Mouse (Mus musculus): ENCODE results near the gene Pdpk1. TPM values are rescaled to one million over a fixed set of nuclear protein-coding genes. Genes with fewer than 3 reads are reported as not detected.

Pdpk1 gene
- polyA plus RNA-seq, 1 experiment, result 44.7 TPM

DNA sequence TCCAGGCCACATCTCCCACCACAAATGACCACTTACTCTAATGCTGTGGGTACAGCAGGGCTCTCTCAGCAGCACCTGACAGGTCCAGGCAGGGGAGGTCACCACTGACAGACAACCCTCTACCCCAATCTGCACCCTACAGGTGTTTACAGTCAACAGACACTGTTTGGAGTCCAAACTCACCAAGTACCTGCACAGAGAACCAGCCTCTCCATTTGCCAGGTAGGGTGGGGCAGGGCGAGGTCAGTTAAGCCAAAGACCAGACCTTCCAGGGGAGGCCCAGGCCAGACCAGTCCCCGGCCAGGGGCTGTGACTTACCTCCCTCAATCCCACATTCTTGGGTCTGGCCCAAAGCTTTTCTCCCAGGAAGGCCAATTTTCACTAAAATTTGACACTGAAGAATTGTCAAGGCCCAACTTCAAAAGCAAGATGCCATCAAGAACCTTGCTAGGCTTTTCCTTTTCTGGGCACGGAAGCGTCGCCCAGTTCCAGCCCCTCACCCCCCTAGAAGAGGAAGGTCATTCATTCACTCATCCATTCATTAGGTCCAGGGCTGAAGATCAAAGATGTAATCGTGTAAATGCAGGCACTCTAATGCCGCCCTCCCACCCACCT lies 17.3 kb upstream of the Pdpk1 start:
- H3K4me1 ChIP-seq (ENCODE audit: control insufficient read depth, insufficient read depth, low read length), result peaks cover 6% of the 10 kb centered on the region
- H3K27ac ChIP-seq (ENCODE audit: insufficient read depth, low read length), result no peak overlapping the region
- H3K36me3 ChIP-seq (ENCODE audit: control insufficient read depth, insufficient read depth, low read length, poor library complexity, severe bottlenecking), result peaks cover 13% of the 10 kb centered on the region
- H3K9me3 ChIP-seq (replicated peaks; ENCODE audit: control insufficient read depth, insufficient read depth, low read length, poor library complexity, severe bottlenecking), result no peaks in the 10 kb centered on the region
- no peak for TF ChIP-seq POLR2A (IDR thresholded peaks at IDR 0.05; ENCODE audit: insufficient read depth, low read length)
- no peak for TF ChIP-seq EP300 (IDR thresholded peaks at IDR 0.05; ENCODE audit: insufficient read depth, low read depth, low read length)
- TF ChIP-seq CTCF (IDR thresholded peaks at IDR 0.05; ENCODE audit: low read depth, low read length), result no peak
- H3K9ac ChIP-seq (ENCODE audit: low read depth, poor library complexity, severe bottlenecking), result peak overlapping the region; percentile 77
- peak overlapping the region; percentile 73 for H3K4me3 ChIP-seq (ENCODE audit: low read depth, low read length)
- no peaks in the 10 kb centered on the region for H3K27me3 ChIP-seq (ENCODE audit: control insufficient read depth, insufficient read depth, low read length, poor library complexity, severe bottlenecking)

DNA sequence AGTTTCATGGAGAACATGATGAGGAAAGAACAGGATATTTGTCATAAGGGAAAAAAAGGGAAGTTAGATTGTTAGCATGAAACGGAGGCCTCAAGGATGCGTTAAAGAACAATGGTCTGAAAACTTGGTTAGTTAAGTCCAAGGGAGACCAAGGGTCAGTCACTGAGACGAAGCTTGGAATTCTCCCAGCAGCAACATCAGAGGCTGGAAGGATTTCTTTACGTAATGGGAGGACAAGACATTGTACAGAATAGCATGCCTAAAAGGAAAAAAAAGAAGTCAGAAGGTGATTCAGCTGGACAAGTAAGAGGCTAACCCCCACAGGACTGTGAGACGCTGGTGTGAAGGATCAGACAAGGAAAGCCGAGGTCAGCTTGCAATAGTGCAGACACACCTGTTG lies 16.4 kb upstream of the Pdpk1 start:
- H3K36me3 ChIP-seq (ENCODE audit: control insufficient read depth, insufficient read depth, low read length, poor library complexity, severe bottlenecking), result peaks cover 13% of the 10 kb centered on the region
- H3K9me3 ChIP-seq (replicated peaks; ENCODE audit: control insufficient read depth, insufficient read depth, low read length, poor library complexity, severe bottlenecking), result no peaks in the 10 kb centered on the region
- H3K27ac ChIP-seq (ENCODE audit: insufficient read depth, low read length), result no peak overlapping the region
- TF ChIP-seq POLR2A (IDR thresholded peaks at IDR 0.05; ENCODE audit: insufficient read depth, low read length) (no peak), CTCF (IDR thresholded peaks at IDR 0.05; ENCODE audit: low read depth, low read length) (no peak), EP300 (IDR thresholded peaks at IDR 0.05; ENCODE audit: insufficient read depth, low read depth, low read length) (no peak)
- H3K4me3 ChIP-seq (ENCODE audit: low read depth, low read length), result no peak overlapping the region
- peaks cover 6% of the 10 kb centered on the region for H3K4me1 ChIP-seq (ENCODE audit: control insufficient read depth, insufficient read depth, low read length)
- no peaks in the 10 kb centered on the region for H3K27me3 ChIP-seq (ENCODE audit: control insufficient read depth, insufficient read depth, low read length, poor library complexity, severe bottlenecking)
- no peak overlapping the region for H3K9ac ChIP-seq (ENCODE audit: low read depth, poor library complexity, severe bottlenecking)

DNA sequence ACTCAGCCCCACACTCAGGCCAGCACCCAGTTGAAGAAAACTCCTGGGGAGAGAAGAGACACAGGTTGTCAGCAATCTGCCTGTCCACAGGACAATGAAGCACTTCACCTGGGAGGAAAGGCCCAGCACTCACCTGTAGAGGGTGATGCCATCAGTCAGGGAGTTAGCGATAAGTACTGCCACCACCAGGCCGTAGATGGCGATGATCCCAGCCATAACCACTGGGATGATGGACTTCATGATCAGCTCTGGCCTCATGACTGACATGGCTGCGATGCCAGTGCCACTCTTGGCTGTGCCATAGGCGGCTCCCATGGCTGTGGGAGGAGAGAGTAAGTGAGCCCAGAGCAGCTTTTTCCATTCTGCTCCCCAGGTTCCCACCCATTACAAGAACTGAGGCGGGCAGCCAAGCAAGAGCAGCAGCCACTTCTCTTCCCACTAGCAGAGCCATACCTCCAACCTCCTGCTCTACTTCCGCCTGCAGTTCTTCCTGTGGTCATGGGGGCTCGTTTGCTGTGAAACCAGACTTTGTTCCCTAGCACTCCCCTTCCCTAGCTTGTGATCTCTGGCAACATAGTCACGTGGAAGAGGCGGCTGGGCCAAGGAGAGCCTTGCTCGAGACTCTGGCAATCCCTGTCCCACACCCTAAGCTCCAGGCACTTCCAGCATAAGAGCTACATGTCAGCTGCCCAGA lies 14.0 kb upstream of the Pdpk1 start:
- no peak for TF ChIP-seq POLR2A (IDR thresholded peaks at IDR 0.05; ENCODE audit: insufficient read depth, low read length)
- peak; percentile 1 for TF ChIP-seq CTCF (IDR thresholded peaks at IDR 0.05; ENCODE audit: low read depth, low read length)
- no peak for TF ChIP-seq EP300 (IDR thresholded peaks at IDR 0.05; ENCODE audit: insufficient read depth, low read depth, low read length)
- no peak overlapping the region for H3K4me3 ChIP-seq (ENCODE audit: low read depth, low read length)

DNA sequence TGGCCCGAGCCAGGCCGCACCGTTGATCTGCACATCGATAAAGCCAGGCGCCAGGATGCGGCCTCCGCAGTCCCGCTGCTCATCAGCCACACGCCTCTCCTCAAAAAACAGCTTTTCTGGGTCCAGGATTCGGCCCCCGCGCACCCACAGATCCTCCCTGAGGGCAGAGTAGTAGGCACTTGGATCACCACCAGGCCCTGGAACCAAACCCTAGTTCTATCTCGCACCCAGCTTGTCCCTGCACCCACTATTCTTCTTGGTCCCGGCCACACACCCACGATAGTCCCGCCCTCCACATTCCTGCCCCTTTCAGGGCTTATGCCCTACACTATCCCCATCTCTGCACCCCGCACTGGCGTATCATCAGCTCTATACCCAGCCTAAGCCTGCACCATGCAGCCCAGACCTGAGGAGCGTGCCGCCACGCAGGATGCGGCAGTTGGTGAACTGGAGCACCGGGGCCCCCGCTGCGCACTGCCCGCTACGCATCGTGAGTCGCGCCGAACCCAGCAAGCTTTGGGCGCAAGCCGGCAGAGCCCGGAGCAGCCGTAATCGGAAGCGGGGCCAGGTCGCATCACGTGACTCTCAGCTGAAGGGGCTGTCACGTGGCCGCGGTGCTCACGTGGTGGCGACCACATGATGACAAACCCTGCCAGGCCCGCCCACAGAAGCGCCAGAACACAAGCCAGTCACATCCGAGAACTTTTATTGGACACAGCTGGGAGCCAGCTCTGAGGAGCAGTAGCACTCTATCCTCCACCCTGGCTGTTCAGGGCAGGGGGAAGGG lies 12.6 kb upstream of the Pdpk1 start, which contains the start of gene Amdhd2:
Amdhd2 (minus strand) TSS at position 591 of the 787 bp plus-strand sequence.
- TF ChIP-seq POLR2A (IDR thresholded peaks at IDR 0.05; ENCODE audit: insufficient read depth, low read length) (peak; percentile 14), CTCF (IDR thresholded peaks at IDR 0.05; ENCODE audit: low read depth, low read length) (no peak), EP300 (IDR thresholded peaks at IDR 0.05; ENCODE audit: insufficient read depth, low read depth, low read length) (peak; percentile 84)
- Histone ChIP-seq H3K9ac (ENCODE audit: low read depth, poor library complexity, severe bottlenecking) (peak within 1 kb of the TSS; percentile 64), H3K27ac (ENCODE audit: insufficient read depth, low read length) (peak within 1 kb of the TSS; percentile 48; the same call in 1 of the 2 replicates), H3K36me3 (ENCODE audit: control insufficient read depth, insufficient read depth, low read length, poor library complexity, severe bottlenecking) (peaks cover 13% of the 10 kb centered on the region), H3K4me3 (ENCODE audit: low read depth, low read length) (peak within 1 kb of the TSS; percentile 95), H3K27me3 (ENCODE audit: control insufficient read depth, insufficient read depth, low read length, poor library complexity, severe bottlenecking) (no peaks in the 10 kb centered on the region), H3K4me1 (ENCODE audit: control insufficient read depth, insufficient read depth, low read length) (peaks cover 4% of the 10 kb centered on the region), H3K9me3 (replicated peaks; ENCODE audit: control insufficient read depth, insufficient read depth, low read length, poor library complexity, severe bottlenecking) (no peaks in the 10 kb centered on the region)

More for the DNA sequence above, 14.0 kb upstream of the Pdpk1 start:
- no peaks in the 10 kb centered on the region for H3K27me3 ChIP-seq (ENCODE audit: control insufficient read depth, insufficient read depth, low read length, poor library complexity, severe bottlenecking)
- H3K9ac ChIP-seq (ENCODE audit: low read depth, poor library complexity, severe bottlenecking), result no peak overlapping the region
- H3K36me3 ChIP-seq (ENCODE audit: control insufficient read depth, insufficient read depth, low read length, poor library complexity, severe bottlenecking), result peaks cover 13% of the 10 kb centered on the region
- H3K27ac ChIP-seq (ENCODE audit: insufficient read depth, low read length), result no peak overlapping the region
- no peaks in the 10 kb centered on the region for H3K9me3 ChIP-seq (replicated peaks; ENCODE audit: control insufficient read depth, insufficient read depth, low read length, poor library complexity, severe bottlenecking)
- H3K4me1 ChIP-seq (ENCODE audit: control insufficient read depth, insufficient read depth, low read length), result peaks cover 4% of the 10 kb centered on the region

DNA sequence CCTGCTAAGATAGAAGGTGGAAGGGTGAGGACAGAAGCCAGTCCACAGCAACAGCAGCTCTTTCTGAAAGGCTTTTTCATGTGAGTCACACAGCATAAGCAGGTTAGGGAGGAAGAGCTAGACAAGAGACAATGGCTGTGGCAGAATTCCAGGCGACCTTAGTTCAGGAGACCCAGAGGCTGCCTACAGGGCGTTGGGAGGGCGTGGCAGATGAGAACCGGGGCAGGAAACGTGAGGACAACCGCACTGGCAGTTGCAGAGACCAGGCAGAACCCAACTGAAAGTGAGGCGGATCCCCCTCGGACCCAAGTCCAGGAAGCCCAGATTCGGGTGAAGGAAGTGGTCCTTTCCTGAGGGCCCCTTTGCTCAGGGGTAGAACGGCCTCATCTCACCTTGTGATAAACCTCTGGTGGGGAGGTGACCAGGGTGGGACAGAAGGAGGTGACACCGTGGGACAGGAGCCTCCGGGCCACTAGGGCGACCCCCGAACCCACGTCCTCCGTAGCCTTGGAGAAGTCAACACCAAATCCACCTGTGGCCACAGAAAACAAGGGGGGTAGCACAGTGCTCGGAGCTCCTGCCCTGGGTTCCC lies 12.0 kb upstream of the Pdpk1 start:
- H3K27ac ChIP-seq (ENCODE audit: insufficient read depth, low read length), result no peak overlapping the region; the same call in 1 of the 2 replicates
- peak overlapping the region; percentile 95 for H3K4me3 ChIP-seq (ENCODE audit: low read depth, low read length)
- H3K27me3 ChIP-seq (ENCODE audit: control insufficient read depth, insufficient read depth, low read length, poor library complexity, severe bottlenecking), result no peaks in the 10 kb centered on the region
- no peaks in the 10 kb centered on the region for H3K9me3 ChIP-seq (replicated peaks; ENCODE audit: control insufficient read depth, insufficient read depth, low read length, poor library complexity, severe bottlenecking)
- TF ChIP-seq EP300 (IDR thresholded peaks at IDR 0.05; ENCODE audit: insufficient read depth, low read depth, low read length) (no peak), POLR2A (IDR thresholded peaks at IDR 0.05; ENCODE audit: insufficient read depth, low read length) (no peak)
- peaks cover 2% of the 10 kb centered on the region for H3K4me1 ChIP-seq (ENCODE audit: control insufficient read depth, insufficient read depth, low read length)
- peaks cover 12% of the 10 kb centered on the region for H3K36me3 ChIP-seq (ENCODE audit: control insufficient read depth, insufficient read depth, low read length, poor library complexity, severe bottlenecking)
- H3K9ac ChIP-seq (ENCODE audit: low read depth, poor library complexity, severe bottlenecking), result peak overlapping the region; percentile 64
